Mouse (Mus musculus) midbrain, embryonic 11.5 days (tissue): ENCODE data around the gene Gm17087. TPM values are rescaled to one million over a fixed set of nuclear protein-coding genes. Genes with fewer than 3 reads are reported as not detected.

Source experiments
- ATAC-seq: fragments of 200-750 bp; cut with Nextera tagmentation; 2 replicates; pipeline ENCODE4 v1.8.0; 2017; ENCODE audit warnings: moderate TSS enrichment, moderate library complexity; ENCODE audit not compliant: low FRiP score
- DNase-seq: peaks from one replicate; pipeline ENCODE4 v3.0.0; 2015; ENCODE audit warnings: low spot score; ENCODE audit errors: missing footprints
- H3K27ac ChIP-seq: fragments of 300-500 bp; sonication (generic); 2 replicates; pipeline ENCODE4 v1.5.1; 2014; ENCODE audit warnings: low read depth, low read length
- H3K27me3 ChIP-seq: fragments of 300-500 bp; sonication (generic); 2 replicates; pipeline ENCODE4 v1.6.1; 2014; ENCODE audit warnings: mild to moderate bottlenecking, low read length, moderate library complexity, mixed read lengths; ENCODE audit not compliant: control insufficient read depth, insufficient read depth
- H3K36me3 ChIP-seq: fragments of 300-500 bp; sonication (generic); 2 replicates; pipeline ENCODE4 v1.6.1; 2014; ENCODE audit warnings: mild to moderate bottlenecking, low read length, moderate library complexity, mixed read lengths; ENCODE audit not compliant: control insufficient read depth, insufficient read depth
- H3K4me1 ChIP-seq: fragments of 300-500 bp; sonication (generic); 2 replicates; pipeline ENCODE4 v1.6.1; 2014; ENCODE audit warnings: low read length; ENCODE audit not compliant: control insufficient read depth, insufficient read depth
- H3K4me2 ChIP-seq: fragments of 300-500 bp; sonication (generic); 2 replicates; pipeline ENCODE4 v1.6.1; 2014; ENCODE audit warnings: mild to moderate bottlenecking, moderate library complexity
- H3K4me3 ChIP-seq: fragments of 300-500 bp; sonication (generic); 2 replicates; pipeline ENCODE4 v1.5.1; 2014; ENCODE audit warnings: low read depth, low read length
- H3K9ac ChIP-seq: fragments of 300-500 bp; sonication (generic); 2 replicates; pipeline ENCODE4 v1.6.1; 2014; ENCODE audit warnings: low read length
- H3K9me3 ChIP-seq: fragments of 300-500 bp; sonication (generic); 2 replicates; pipeline ENCODE4 v1.6.1; 2016; ENCODE audit warnings: low read length; ENCODE audit not compliant: control insufficient read depth
- WGBS: fragments of 180-500 bp; shearing (Covaris S2); extraction: QIAGEN DNeasy Blood & Tissue Kit; methylation state at CpG from one replicate; pipeline ENCODE4 v1.1.7; 2014; 5-methylcytosine and 5-hydroxymethylcytosine counted together
- polyA plus RNA-seq: library from polyadenylated mRNA; unstranded; fragments of >200 nt; fragmentation: Nextera tagmentation; extraction: Ambion mirVana; gene quantifications from 2 replicates; pipeline ENCODE4 v1.2.1, GENCODE M21; 2014

Gm17087 gene
- polyA plus RNA-seq, 1 experiment from 2014 or later: not detected

- DNase-seq: peak; percentile 89
- Histone ChIP-seq H3K27me3 (no peaks in the 10 kb centered on the region), H3K36me3 (no peaks in the 10 kb centered on the region), H3K4me1 (no peaks in the 10 kb centered on the region), H3K4me2 (no peak overlapping the region), H3K4me3 (no peak overlapping the region), H3K9me3 (no peaks in the 10 kb centered on the region), H3K9ac (no peak overlapping the region), H3K27ac (no peak overlapping the region)
- ATAC-seq: no peak
- 66% methylated on average over 3 of the region's 3 CpGs for WGBS
Observed at GRCm38 (mm10) chr17:8580360-8580759, 13.6 kb upstream of the Gm17087 start.

DNA sequence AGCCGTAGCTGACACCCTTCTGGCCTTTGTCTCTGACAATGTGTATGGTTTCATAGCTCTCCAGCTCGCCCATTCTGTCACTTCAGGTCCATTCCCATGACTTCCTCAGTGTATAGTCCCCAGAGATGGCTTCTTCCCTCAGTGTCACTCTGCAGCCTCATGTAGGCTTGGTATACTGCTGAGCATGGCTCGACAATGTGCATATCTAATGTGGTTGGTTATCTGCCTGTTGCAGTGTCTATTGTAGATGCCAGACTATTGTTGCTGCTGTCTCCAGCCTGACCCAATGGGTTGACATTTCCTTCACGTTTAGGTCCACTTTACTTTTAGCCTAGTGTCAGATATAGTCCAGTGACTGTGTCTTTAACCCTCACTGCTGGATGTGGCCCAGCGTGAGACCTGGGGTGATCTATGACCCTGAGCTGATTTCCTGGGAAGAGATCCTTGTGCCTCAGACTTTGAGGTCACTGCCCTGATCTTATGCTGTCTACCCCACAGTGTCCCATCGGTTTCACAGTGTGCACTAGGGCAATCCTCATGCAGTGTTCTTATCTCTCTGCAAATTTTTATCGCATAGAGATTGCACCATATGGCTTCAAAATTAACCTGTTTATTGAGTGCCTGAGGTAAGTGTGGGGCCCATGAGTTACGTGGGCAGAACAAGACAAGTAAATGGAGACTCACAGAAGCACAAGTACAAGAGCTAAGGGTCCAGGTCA is 7.0 kb upstream of the Gm17087 start:
- Histone ChIP-seq H3K36me3 (no peaks in the 10 kb centered on the region), H3K27me3 (no peaks in the 10 kb centered on the region), H3K4me2 (no peak overlapping the region), H3K27ac (no peak overlapping the region), H3K4me3 (no peak overlapping the region), H3K9me3 (no peaks in the 10 kb centered on the region), H3K9ac (no peak overlapping the region), H3K4me1 (no peaks in the 10 kb centered on the region)
- DNase-seq (no peak), ATAC-seq (no peak)
- WGBS: 81% methylated on average over 8 of the region's 8 CpGs

- H3K4me3 ChIP-seq: no peak overlapping the region
- no peak for ATAC-seq
- DNase-seq: no peak
- no peaks in the 10 kb centered on the region for H3K36me3 ChIP-seq
- no peak overlapping the region for H3K9ac ChIP-seq
- 70% methylated on average over 1 of the region's 1 CpGs for WGBS
- no peaks in the 10 kb centered on the region for H3K4me1 ChIP-seq
- H3K27ac ChIP-seq: no peak overlapping the region
- H3K27me3 ChIP-seq: no peaks in the 10 kb centered on the region
- H3K4me2 ChIP-seq: no peak overlapping the region
- no peaks in the 10 kb centered on the region for H3K9me3 ChIP-seq
Observed at GRCm38 (mm10) chr17:8562886-8563280, 3.9 kb downstream of the Gm17087 start.

DNA sequence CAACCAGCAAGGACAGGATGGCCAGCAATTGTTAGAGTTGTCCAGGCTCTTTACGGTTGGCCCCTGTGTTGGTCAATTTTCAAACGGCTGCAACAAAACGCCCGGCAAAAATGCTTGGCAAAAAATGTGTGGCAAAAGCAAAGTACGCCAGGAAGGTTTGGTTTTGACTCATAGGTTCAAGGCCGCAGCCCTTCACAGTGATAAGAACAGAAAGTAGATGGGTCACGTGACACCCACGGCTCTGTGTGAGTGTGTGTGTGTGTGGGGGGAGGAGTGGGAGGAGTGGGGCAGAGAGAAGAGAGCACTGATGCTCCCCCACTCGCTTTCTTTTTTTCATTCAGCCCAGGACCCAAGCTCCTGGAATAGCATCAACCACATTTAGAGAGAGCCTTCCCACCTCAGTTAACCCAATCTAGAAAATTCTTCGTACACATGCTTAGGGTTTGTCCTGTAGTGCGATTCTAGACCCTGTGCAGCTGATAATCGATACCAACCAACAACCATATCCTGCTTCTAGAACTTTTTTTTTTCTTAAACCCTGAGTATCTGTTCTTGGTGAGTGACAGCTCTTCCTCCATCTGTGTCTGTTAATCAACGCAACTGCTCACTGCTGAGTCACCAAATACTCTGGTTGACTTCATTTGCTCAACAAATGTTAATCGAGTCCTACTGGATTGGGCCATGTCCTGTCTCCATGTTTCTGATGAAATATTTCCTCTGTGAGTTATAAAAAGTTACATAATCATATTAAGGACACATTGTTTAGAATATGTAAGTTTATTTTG is 4.5 kb downstream of the Gm17087 start:
- Histone ChIP-seq H3K9me3 (no peaks in the 10 kb centered on the region), H3K27me3 (no peaks in the 10 kb centered on the region), H3K4me2 (no peak overlapping the region), H3K27ac (no peak overlapping the region), H3K9ac (no peak overlapping the region), H3K36me3 (no peaks in the 10 kb centered on the region), H3K4me1 (no peaks in the 10 kb centered on the region), H3K4me3 (no peak overlapping the region)
- DNase-seq (peak; percentile 84), ATAC-seq (no peak)
- WGBS: 70% methylated on average over 14 of the region's 14 CpGs

DNA sequence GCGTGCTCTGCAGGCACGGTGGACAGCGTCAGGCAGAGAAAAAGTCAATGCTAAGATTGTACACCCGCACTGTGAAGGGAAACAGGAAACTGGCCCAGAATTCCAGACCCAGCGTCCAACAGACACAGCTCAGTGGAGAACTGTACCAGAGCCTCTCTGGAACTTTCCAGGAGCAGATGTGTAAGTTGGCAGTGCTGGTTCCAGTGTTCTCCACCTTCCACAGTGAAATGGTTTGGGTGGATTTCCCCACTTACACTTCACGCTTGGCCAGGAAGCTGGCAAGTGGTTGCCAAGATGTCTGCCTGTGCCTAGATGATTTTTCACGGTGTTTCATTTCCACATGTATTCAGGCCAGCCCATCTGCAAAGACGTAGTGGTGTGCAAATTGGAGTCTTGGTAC is 8.8 kb downstream of the Gm17087 start:
- H3K27ac ChIP-seq: no peak overlapping the region
- 88% methylated on average over 8 of the region's 8 CpGs for WGBS
- H3K4me1 ChIP-seq: no peaks in the 10 kb centered on the region
- no peak overlapping the region for H3K4me3 ChIP-seq
- DNase-seq (no peak), ATAC-seq (no peak)
- H3K9ac ChIP-seq: no peak overlapping the region
- no peaks in the 10 kb centered on the region for H3K27me3 ChIP-seq
- H3K36me3 ChIP-seq: no peaks in the 10 kb centered on the region
- no peaks in the 10 kb centered on the region for H3K9me3 ChIP-seq
- no peak overlapping the region for H3K4me2 ChIP-seq

DNA sequence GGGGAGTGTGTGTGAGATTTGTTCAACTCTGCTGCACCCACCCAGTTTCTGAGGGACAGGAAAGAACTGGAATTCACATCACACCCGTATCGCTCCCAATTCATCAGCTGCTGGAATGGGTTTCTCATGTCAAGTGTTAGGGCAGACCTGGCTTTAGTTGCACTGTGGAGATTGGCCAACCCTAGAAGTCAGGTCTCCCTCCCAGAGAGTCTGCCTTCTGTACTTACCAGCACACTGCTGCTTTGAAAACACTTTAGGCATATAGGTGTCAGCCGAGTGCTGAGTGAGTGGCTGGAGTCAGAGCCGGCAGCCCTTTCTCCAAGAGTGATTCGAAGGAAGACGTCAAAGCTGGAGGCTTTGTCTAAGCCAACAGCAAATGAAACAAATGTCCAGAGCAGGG is 10.5 kb downstream of the Gm17087 start:
- no peaks in the 10 kb centered on the region for H3K27me3 ChIP-seq
- no peaks in the 10 kb centered on the region for H3K36me3 ChIP-seq
- no peak overlapping the region for H3K9ac ChIP-seq
- ATAC-seq: no peak
- H3K27ac ChIP-seq: no peak overlapping the region
- no peak overlapping the region for H3K4me3 ChIP-seq
- H3K4me2 ChIP-seq: no peak overlapping the region
- whole genome bisulfite sequencing: 85% methylated on average over 6 of the region's 6 CpGs
- H3K4me1 ChIP-seq: no peaks in the 10 kb centered on the region
- no peaks in the 10 kb centered on the region for H3K9me3 ChIP-seq
- no peak for DNase-seq

- WGBS: 84% methylated on average over 9 of the region's 9 CpGs
- Histone ChIP-seq H3K27ac (no peak overlapping the region), H3K4me2 (no peak overlapping the region), H3K4me1 (no peaks in the 10 kb centered on the region), H3K4me3 (no peak overlapping the region), H3K9ac (no peak overlapping the region), H3K27me3 (no peaks in the 10 kb centered on the region), H3K9me3 (no peaks in the 10 kb centered on the region), H3K36me3 (no peaks in the 10 kb centered on the region)
- no peak for ATAC-seq
- no peak for DNase-seq
Observed at GRCm38 (mm10) chr17:8555785-8556184, 11.0 kb downstream of the Gm17087 start.

GRCm38 (mm10) chr17:8554219-8554618 is 12.5 kb downstream of the Gm17087 start:
- WGBS: 85% methylated on average over 6 of the region's 6 CpGs
- ATAC-seq: no peak
- Histone ChIP-seq H3K36me3 (no peaks in the 10 kb centered on the region), H3K27ac (no peak overlapping the region), H3K9me3 (no peaks in the 10 kb centered on the region), H3K4me2 (no peak overlapping the region), H3K27me3 (no peaks in the 10 kb centered on the region), H3K4me1 (no peaks in the 10 kb centered on the region), H3K9ac (no peak overlapping the region), H3K4me3 (no peak overlapping the region)
- no peak for DNase-seq

DNA sequence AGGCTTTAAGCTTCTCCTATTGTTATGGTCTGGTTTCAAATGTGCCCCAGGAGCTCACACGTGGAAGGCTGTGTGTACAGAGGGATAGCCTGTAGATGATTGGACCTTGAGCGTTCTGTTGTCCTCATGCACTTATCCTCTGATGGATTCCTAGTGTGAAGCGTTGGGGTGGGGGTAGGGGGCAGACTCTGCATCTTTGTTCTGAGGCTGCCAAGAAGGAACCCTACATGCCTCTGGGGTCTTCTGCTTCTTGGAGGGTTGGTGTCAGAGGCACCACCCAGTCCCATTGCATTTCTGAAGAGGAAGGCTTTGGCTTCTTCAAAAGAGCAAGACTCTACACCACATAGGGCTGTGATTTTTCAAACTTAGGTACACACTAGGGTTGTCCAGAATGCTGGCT is 13.1 kb downstream of the Gm17087 start:
- no peak for ATAC-seq
- H3K27ac ChIP-seq: no peak overlapping the region

More for the DNA sequence above, 13.1 kb downstream of the Gm17087 start:
- Histone ChIP-seq H3K9me3 (no peaks in the 10 kb centered on the region), H3K4me1 (no peaks in the 10 kb centered on the region), H3K9ac (no peak overlapping the region), H3K4me2 (no peak overlapping the region), H3K27me3 (no peaks in the 10 kb centered on the region), H3K36me3 (no peaks in the 10 kb centered on the region), H3K4me3 (no peak overlapping the region)
- WGBS: 68% methylated on average over 3 of the region's 3 CpGs
- DNase-seq: no peak
